In the genomic region with DNA sequence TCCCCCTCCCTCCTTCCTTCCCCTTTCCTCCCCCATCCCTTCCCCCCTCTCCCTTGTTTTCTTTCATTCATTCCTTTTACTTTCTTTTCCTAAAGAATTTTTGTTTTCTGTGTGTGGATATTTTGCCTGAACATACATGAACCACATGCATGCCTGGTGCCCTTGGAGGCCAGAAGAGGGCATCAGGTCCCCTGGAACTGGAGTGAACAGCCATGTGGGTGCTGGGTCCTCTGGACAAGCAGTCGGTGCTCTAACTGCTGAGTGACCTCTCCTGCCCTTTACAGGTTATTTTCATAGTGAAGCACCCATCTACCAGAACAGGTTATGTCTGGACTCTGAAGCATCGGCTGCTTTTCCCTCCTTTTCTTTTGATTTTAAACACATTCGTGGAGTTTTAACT, we compare ENCODE assay signal across 11 mouse cellular contexts. TPM values are rescaled to one million over a fixed set of nuclear protein-coding genes. Genes with fewer than 3 reads are reported as not detected.
DNase-seq lines count a peak whose midpoint lies in the region; ATAC-seq and TF ChIP-seq lines count a peak whose summit lies in the region.
"Had no signal": no experiment of that assay in that cellular context is flagged by ENCODE, and none has a peak within 500 bp of the region (broad histone marks: within the 10 kb centered on the region; RNA-seq: fewer than 3 reads in every experiment).

No protein-coding gene starts in this region.

- peaks cover 3% of the 10 kb centered on the region for H3K9me3 ChIP-seq in CH12.LX (replicated peaks; ENCODE audit: low read length)
- no peaks in the 10 kb centered on the region for H3K9me3 ChIP-seq in neural tube, embryonic 15.5 days (replicated peaks)
- H3K9me3 ChIP-seq: heart, embryonic 13.5 days; lung, embryonic 15.5 days had no signal

- no peaks in the 10 kb centered on the region for H3K4me1 ChIP-seq in kidney, adult 2 months (ENCODE audit: control insufficient read depth, insufficient read depth, low read length)
- H3K4me1 ChIP-seq in CH12.LX (ENCODE audit: control insufficient read depth in 1 of 2, insufficient read depth in 2 of 2), result peaks cover 0 to 12% of the 10 kb centered on the region in 2 experiments; a peak in 2 of 4 replicates
- H3K4me1 ChIP-seq in embryonic fibroblast, embryonic 13.5 days (ENCODE audit: control insufficient read depth, insufficient read depth, low read length), result no peaks in the 10 kb centered on the region
- peaks cover 6% of the 10 kb centered on the region for H3K4me1 ChIP-seq in small intestine, adult 2 months (ENCODE audit: control insufficient read depth, insufficient read depth, insufficient read length, low read length)
- H3K4me1 ChIP-seq in neural tube, embryonic 15.5 days, result no peaks in the 10 kb centered on the region
- H3K4me1 ChIP-seq: lung, embryonic 15.5 days had no signal

- no peak for ATAC-seq in neural tube, embryonic 15.5 days (ENCODE audit: low FRiP score)

- peak; percentile 17 for DNase-seq in kidney, adult 2 months
- no peak for DNase-seq in kidney, adult 9 months
- peak; percentile 48 for DNase-seq in CH12.LX (ENCODE audit: extremely low read depth)
- no peak for DNase-seq in frontal cortex, postnatal 25 days (ENCODE audit: low spot score in 2 of 2)
- DNase-seq in left cerebral cortex, postnatal 36 days (ENCODE audit: low spot score in 2 of 2), result no peak
- DNase-seq: kidney, postnatal 4 days had no signal

- H3K9ac ChIP-seq in CH12.LX (ENCODE audit: insufficient read depth, low read depth), result no peak overlapping the region
- H3K9ac ChIP-seq in neural tube, embryonic 15.5 days (replicated peaks), result no peak overlapping the region
- H3K9ac ChIP-seq: heart, embryonic 13.5 days; lung, embryonic 15.5 days had no signal

- TF ChIP-seq CTCF in kidney, adult 2 months (conservative IDR thresholded peaks at IDR 0.05; ENCODE audit: insufficient read depth, insufficient read length, low read depth, low read length), result peak; percentile 63
- TF ChIP-seq CTCF in CH12.LX (conservative IDR thresholded peaks at IDR 0.05 in 1 of 2, IDR thresholded peaks at IDR 0.05 in 1 of 2; ENCODE audit: low read depth in 2 of 2, low read length in 2 of 2), result peak in 1 of 2 experiments; percentile 90; a peak in 2 of 4 replicates
- TF ChIP-seq CTCF in embryonic fibroblast, embryonic 13.5 days (IDR thresholded peaks at IDR 0.05; ENCODE audit: borderline replicate concordance, insufficient read depth, low read length), result peak; percentile 57; the same call in 1 of the 2 replicates
- TF ChIP-seq CTCF in small intestine, adult 2 months (IDR thresholded peaks at IDR 0.05; ENCODE audit: extremely low read depth, insufficient read length, insufficient replicate concordance, low read depth, low read length), result peak; percentile 33; the same call in 1 of the 2 replicates

- 45% methylated on average over 3 of the region's 3 CpGs for WGBS in kidney, adult 2 months
- 51% methylated on average over 3 of the region's 3 CpGs for WGBS in small intestine, adult 2 months
- WGBS in neural tube, embryonic 15.5 days, result 55% methylated on average over 3 of the region's 3 CpGs

- TF ChIP-seq RAD21 in CH12.LX (IDR thresholded peaks at IDR 0.05; ENCODE audit: low read depth, low read length), result peak; percentile 92

- H3K79me2 ChIP-seq in CH12.LX (replicated peaks; ENCODE audit: control insufficient read depth, extremely low read depth, insufficient read depth, poor library complexity, severe bottlenecking), result no peaks in the 10 kb centered on the region

- H3K27ac ChIP-seq in kidney, adult 2 months (ENCODE audit: insufficient read depth, low read depth, low read length), result no peak overlapping the region
- no peak overlapping the region for H3K27ac ChIP-seq in CH12.LX (ENCODE audit: insufficient read depth, low read depth)
- no peak overlapping the region for H3K27ac ChIP-seq in embryonic fibroblast, embryonic 13.5 days (ENCODE audit: insufficient read depth, low read length)
- H3K27ac ChIP-seq in small intestine, adult 2 months (ENCODE audit: insufficient read depth, low read depth, low read length), result no peak overlapping the region
- no peak overlapping the region for H3K27ac ChIP-seq in neural tube, embryonic 15.5 days (replicated peaks)
- H3K27ac ChIP-seq: heart, embryonic 13.5 days; lung, embryonic 15.5 days had no signal

- H3K4me2 ChIP-seq in CH12.LX (ENCODE audit: insufficient read depth, low read depth, poor library complexity, severe bottlenecking), result no peak overlapping the region
- H3K4me2 ChIP-seq in neural tube, embryonic 15.5 days, result no peak overlapping the region
- H3K4me2 ChIP-seq: heart, embryonic 13.5 days; lung, embryonic 15.5 days had no signal

- dilution Hi-C loops in CH12.LX (cut with MboI; ENCODE audit: extremely low pct_ligation_motif_present, extremely low pct_unique_long_range_greater_than_20kb, low sequenced_read_pairs), result no loop called here

- H3K4me3 ChIP-seq in kidney, adult 2 months (ENCODE audit: insufficient read depth, low read depth, low read length), result no peak overlapping the region
- H3K4me3 ChIP-seq in CH12.LX (replicated peaks in 1 of 3; ENCODE audit: low read depth in 2 of 3, low read length in 2 of 3, poor library complexity in 1 of 3), result no peak overlapping the region
- H3K4me3 ChIP-seq in embryonic fibroblast, embryonic 13.5 days (ENCODE audit: insufficient read depth, low read length), result no peak overlapping the region
- no peak overlapping the region for H3K4me3 ChIP-seq in small intestine, adult 2 months (ENCODE audit: low read depth, low read length)
- no peak overlapping the region for H3K4me3 ChIP-seq in neural tube, embryonic 15.5 days (replicated peaks)
- H3K4me3 ChIP-seq: heart, embryonic 13.5 days; lung, embryonic 15.5 days had no signal

- TF ChIP-seq EP300 in CH12.LX (IDR thresholded peaks at IDR 0.05; ENCODE audit: low read length), result no peak

- intact Hi-C loops in left cerebral cortex, postnatal 36 days (cut with DNase I), result no loop called here

- no peaks in the 10 kb centered on the region for H3K36me3 ChIP-seq in kidney, adult 2 months (ENCODE audit: control insufficient read depth, insufficient read depth, low read length)
- no peaks in the 10 kb centered on the region for H3K36me3 ChIP-seq in CH12.LX (replicated peaks in 1 of 2; ENCODE audit: control insufficient read depth in 1 of 2, insufficient read depth in 1 of 2, low read length in 1 of 2)
- no peaks in the 10 kb centered on the region for H3K36me3 ChIP-seq in small intestine, adult 2 months (ENCODE audit: control insufficient read depth, insufficient read depth, low read length)
- no peaks in the 10 kb centered on the region for H3K36me3 ChIP-seq in neural tube, embryonic 15.5 days
- H3K36me3 ChIP-seq: heart, embryonic 13.5 days; lung, embryonic 15.5 days had no signal

- no peaks in the 10 kb centered on the region for H3K27me3 ChIP-seq in kidney, adult 2 months (replicated peaks; ENCODE audit: control insufficient read depth, insufficient read depth, low read length)
- H3K27me3 ChIP-seq in CH12.LX (replicated peaks), result no peaks in the 10 kb centered on the region
- no peaks in the 10 kb centered on the region for H3K27me3 ChIP-seq in small intestine, adult 2 months (ENCODE audit: control insufficient read depth, insufficient read depth, low read length)
- no peaks in the 10 kb centered on the region for H3K27me3 ChIP-seq in neural tube, embryonic 15.5 days (replicated peaks)
- H3K27me3 ChIP-seq: heart, embryonic 13.5 days; lung, embryonic 15.5 days had no signal

- no peak for TF ChIP-seq POLR2A in kidney, adult 2 months (IDR thresholded peaks at IDR 0.05; ENCODE audit: low read depth, low read length)
- TF ChIP-seq POLR2A in CH12.LX (IDR thresholded peaks at IDR 0.05; ENCODE audit: low read depth, low read length), result no peak
- no peak for TF ChIP-seq POLR2A in embryonic fibroblast, embryonic 13.5 days (IDR thresholded peaks at IDR 0.05; ENCODE audit: low read depth, low read length)
- no peak for TF ChIP-seq POLR2A in small intestine, adult 2 months (IDR thresholded peaks at IDR 0.05; ENCODE audit: low read depth, low read length)

- in situ Hi-C loops in CH12.LX (cut with MboI; ENCODE audit: low pct_ligation_motif_present, low pct_unique_long_range_greater_than_20kb, low sequenced_read_pairs), result no loop called here

TF ChIP-seq in CH12.LX, 34 proteins besides CTCF, POLR2A, EP300 and RAD21 (continues in another document):
- TF ChIP-seq USF2 (conservative IDR thresholded peaks at IDR 0.05; ENCODE audit: low read depth, low read length), result no peak
- TF ChIP-seq KAT2A (IDR thresholded peaks at IDR 0.05; ENCODE audit: insufficient replicate concordance, low read length), result no peak
- TF ChIP-seq MAFK (IDR thresholded peaks at IDR 0.05; ENCODE audit: insufficient replicate concordance, low read length), result no peak
- TF ChIP-seq RCOR1 (conservative IDR thresholded peaks at IDR 0.05; ENCODE audit: low read depth, low read length), result no peak
- TF ChIP-seq NRF1 (IDR thresholded peaks at IDR 0.05; ENCODE audit: low read depth, low read length), result no peak
- peak; percentile 66 for TF ChIP-seq ZC3H11A (IDR thresholded peaks at IDR 0.05; ENCODE audit: low read depth, low read length)
- TF ChIP-seq TBP (conservative IDR thresholded peaks at IDR 0.05; ENCODE audit: low read depth, low read length), result no peak
- TF ChIP-seq ZNF384 (IDR thresholded peaks at IDR 0.05; ENCODE audit: low read depth, low read length), result no peak
- TF ChIP-seq SIN3A (IDR thresholded peaks at IDR 0.05; ENCODE audit: low read length), result no peak
- peak; percentile 96 for TF ChIP-seq MYC (IDR thresholded peaks at IDR 0.05; ENCODE audit: low read depth, low read length)
- no peak for TF ChIP-seq MAZ (IDR thresholded peaks at IDR 0.05; ENCODE audit: low read depth, low read length)
- TF ChIP-seq IRF4 (IDR thresholded peaks at IDR 0.05; ENCODE audit: low read depth, low read length), result peak; percentile 41; the same call in 1 of the 2 replicates
- TF ChIP-seq ELF1 (IDR thresholded peaks at IDR 0.05; ENCODE audit: low read depth, low read length), result no peak
- 0 out of 2 replicates have a peak, but pooled peaks have one; percentile 24 for TF ChIP-seq TCF12 (IDR thresholded peaks at IDR 0.05; ENCODE audit: low read depth, low read length)
- TF ChIP-seq MXI1 (IDR thresholded peaks at IDR 0.05; ENCODE audit: low read depth, low read length), result no peak; the same call in 1 of the 2 replicates
- TF ChIP-seq E2F4 (IDR thresholded peaks at IDR 0.05; ENCODE audit: insufficient replicate concordance, low read depth, low read length), result no peak
- peak; percentile 39; the same call in 1 of the 2 replicates for TF ChIP-seq CHD2 (IDR thresholded peaks at IDR 0.05; ENCODE audit: low read length)

RNA-seq across cellular contexts. Expression of a gene that starts 34.1 kb away (rescaled TPM):
- polyA plus RNA-seq in kidney, adult 2 months (2012; rRNA removed), result 30.9 and 38.0 TPM in 2 replicates
- total RNA-seq in CH12.LX (2012; rRNA removed) (85.5 and 108 TPM in 2 replicates), CH12.LX (2014; rRNA removed) (177 and 190 TPM in 2 replicates)
- polyA plus RNA-seq in CH12.LX (2012; ENCODE audit: insufficient read length, low read depth), result 121 and 185 TPM in 2 replicates
- polyA plus RNA-seq in embryonic fibroblast, embryonic 13.5 days (2011; ENCODE audit: insufficient read length, low read depth, missing spikeins), result 77.9 and 82.4 TPM in 2 replicates
- polyA plus RNA-seq in small intestine, adult 2 months (2012; rRNA removed), result 11.9 and 27.0 TPM in 2 replicates
- total RNA-seq in left cerebral cortex, postnatal 36 days (2021), result 100 to 1,000 TPM; 116 to 120 TPM
- polyA plus RNA-seq in neural tube, embryonic 15.5 days (2015; fragmentation: Nextera tagmentation; extraction: Ambion mirVana), result 128 and 130 TPM in 2 replicates

Comparison
In these comparisons a context has a peak if more than half of its experiments do, and no peak if none do; other contexts are left out.
1. DNase-seq: peak in kidney, adult 2 months (single experiment) and CH12.LX (single experiment); none in kidney, adult 9 months (single experiment), frontal cortex, postnatal 25 days (0 of 2) and left cerebral cortex, postnatal 36 days (0 of 2).